In the genomic region with DNA sequence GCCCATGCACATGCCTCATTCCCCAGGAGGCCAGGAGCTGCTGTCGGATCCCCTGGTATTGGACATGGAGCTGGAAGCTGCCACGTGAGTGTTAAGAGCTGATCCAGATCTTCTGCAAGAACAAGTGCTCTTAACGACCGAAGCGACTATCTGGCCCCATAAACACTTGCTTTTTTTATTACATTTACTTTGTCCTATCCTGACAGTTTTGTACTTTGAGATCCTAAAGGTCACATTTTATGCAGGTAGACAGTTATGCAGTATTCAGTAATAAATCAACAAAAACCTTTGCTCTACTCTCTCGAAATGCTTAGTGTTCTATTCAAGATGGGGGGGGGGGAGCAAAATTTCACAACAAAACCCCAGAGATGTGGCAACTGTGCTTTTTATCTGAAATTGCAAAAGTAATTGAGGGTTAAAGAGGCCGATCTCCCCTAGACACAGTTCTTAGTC, we compare ENCODE assay signal across 30 mouse cellular contexts. TPM values are rescaled to one million over a fixed set of nuclear protein-coding genes. Genes with fewer than 3 reads are reported as not detected.
DNase-seq lines count a peak whose midpoint lies in the region; ATAC-seq and TF ChIP-seq lines count a peak whose summit lies in the region.
"Had no signal": no experiment of that assay in that cellular context is flagged by ENCODE, and none has a peak within 500 bp of the region (broad histone marks: within the 10 kb centered on the region; RNA-seq: fewer than 3 reads in every experiment).

No protein-coding gene starts in this region.

- no peaks in the 10 kb centered on the region; the same call in 1 of the 2 replicates for H3K36me3 ChIP-seq in kidney, adult 2 months (ENCODE audit: control insufficient read depth, insufficient read depth, low read length)
- H3K36me3 ChIP-seq in kidney, embryonic 14.5 days (ENCODE audit: control insufficient read depth, insufficient read depth, low read length) = no peaks in the 10 kb centered on the region
- H3K36me3 ChIP-seq in lung, postnatal 0 days (ENCODE audit: insufficient read depth, low read length) = no peaks in the 10 kb centered on the region
- H3K36me3 ChIP-seq in intestine, embryonic 15.5 days = no peaks in the 10 kb centered on the region
- H3K36me3 ChIP-seq: hindbrain, embryonic 12.5 days; limb, embryonic 13.5 days; liver, embryonic 13.5 days; midbrain, embryonic 10.5 days; stomach, embryonic 15.5 days had no signal

- WGBS in kidney, adult 2 months = 52% methylated on average over 7 of the region's 7 CpGs
- 69% methylated on average over 7 of the region's 7 CpGs for WGBS in kidney, embryonic 14.5 days
- 52% methylated on average over 7 of the region's 7 CpGs for WGBS in lung, postnatal 0 days
- WGBS in intestine, embryonic 15.5 days = 37% methylated on average over 7 of the region's 7 CpGs

- H3K27ac ChIP-seq in kidney, adult 2 months (ENCODE audit: insufficient read depth, low read depth, low read length) = peak overlapping the region; percentile 100
- H3K27ac ChIP-seq in kidney, embryonic 14.5 days (ENCODE audit: low read depth, low read length) = no peak overlapping the region
- H3K27ac ChIP-seq in lung, postnatal 0 days (ENCODE audit: low read length) = no peak overlapping the region
- no peak overlapping the region for H3K27ac ChIP-seq in intestine, embryonic 15.5 days
- H3K27ac ChIP-seq: forebrain, embryonic 13.5 days; gastrocnemius, adult 2 months; hindbrain, embryonic 12.5 days; hindbrain, postnatal 0 days; layer of hippocampus, adult 2 months; limb, embryonic 13.5 days; liver, embryonic 13.5 days; midbrain, embryonic 10.5 days; stomach, embryonic 15.5 days had no signal

- TF ChIP-seq POLR2A in kidney, adult 2 months (IDR thresholded peaks at IDR 0.05; ENCODE audit: low read depth, low read length) = no peak

- peak; percentile 73 for DNase-seq in kidney, adult 2 months
- peak; percentile 52 for DNase-seq in lung, postnatal 0 days (ENCODE audit: low spot score)
- DNase-seq in lung, postnatal 14 days = no peak
- no peak for DNase-seq in MN1 (ENCODE audit: low spot score)
- DNase-seq in gastrocnemius, adult 18-20 months (ENCODE audit: low spot score) = no peak
- DNase-seq: cerebellum, adult 9-10 months; cerebellum, postnatal 36 days; gastrocnemius, adult 2 months; heart, postnatal 36 days; liver, embryonic 13.5 days; lung, adult 18-20 months; lung, postnatal 10 days; right cerebral cortex, postnatal 25 days had no signal

- no peak for ATAC-seq in kidney, embryonic 14.5 days (ENCODE audit: low FRiP score, low TSS enrichment)
- no peak for ATAC-seq in lung, postnatal 0 days
- peak; percentile 10; the same call in 1 of the 2 replicates for ATAC-seq in intestine, embryonic 15.5 days
- ATAC-seq in megakaryocyte progenitor cell, adult 5-6 weeks (replicated peaks; ENCODE audit: poor library complexity) = 0 out of 2 replicates have a peak, but pooled peaks have one; percentile 12
- ATAC-seq: forebrain, embryonic 13.5 days; hindbrain, postnatal 0 days; midbrain, embryonic 16.5 days had no signal

- H3K9me3 ChIP-seq in kidney, embryonic 14.5 days (ENCODE audit: control insufficient read depth, low read length) = no peaks in the 10 kb centered on the region
- no peaks in the 10 kb centered on the region for H3K9me3 ChIP-seq in lung, postnatal 0 days (ENCODE audit: low read length)
- H3K9me3 ChIP-seq in intestine, embryonic 15.5 days = no peaks in the 10 kb centered on the region
- H3K9me3 ChIP-seq: forebrain, embryonic 13.5 days; hindbrain, embryonic 12.5 days; limb, embryonic 13.5 days; liver, embryonic 13.5 days; midbrain, embryonic 10.5 days; stomach, embryonic 15.5 days had no signal

- no peak overlapping the region for H3K4me3 ChIP-seq in kidney, adult 2 months (ENCODE audit: insufficient read depth, low read depth, low read length)
- H3K4me3 ChIP-seq in kidney, embryonic 14.5 days (ENCODE audit: low read length) = no peak overlapping the region
- no peak overlapping the region for H3K4me3 ChIP-seq in lung, postnatal 0 days (ENCODE audit: low read depth, low read length)
- H3K4me3 ChIP-seq in intestine, embryonic 15.5 days (replicated peaks) = no peak overlapping the region
- H3K4me3 ChIP-seq: forebrain, embryonic 13.5 days; gastrocnemius, adult 2 months; hindbrain, embryonic 12.5 days; layer of hippocampus, adult 2 months; limb, embryonic 13.5 days; liver, embryonic 13.5 days; midbrain, embryonic 10.5 days; stomach, embryonic 15.5 days had no signal

- TF ChIP-seq EP300 in lung, postnatal 0 days (IDR thresholded peaks at IDR 0.05) = peak; percentile 61

- no peak overlapping the region for H3K9ac ChIP-seq in kidney, embryonic 14.5 days (ENCODE audit: low read depth, low read length)
- no peak overlapping the region for H3K9ac ChIP-seq in lung, postnatal 0 days (replicated peaks; ENCODE audit: low read depth)
- no peak overlapping the region for H3K9ac ChIP-seq in intestine, embryonic 15.5 days
- H3K9ac ChIP-seq: forebrain, embryonic 13.5 days; hindbrain, embryonic 12.5 days; limb, embryonic 13.5 days; liver, embryonic 13.5 days; stomach, embryonic 15.5 days had no signal

- peaks cover 36% of the 10 kb centered on the region for H3K4me1 ChIP-seq in kidney, adult 2 months (ENCODE audit: control insufficient read depth, insufficient read depth, low read length)
- no peaks in the 10 kb centered on the region for H3K4me1 ChIP-seq in kidney, embryonic 14.5 days (ENCODE audit: control insufficient read depth, insufficient read depth, low read length)
- peaks cover 5% of the 10 kb centered on the region; the same call in 1 of the 2 replicates for H3K4me1 ChIP-seq in lung, postnatal 0 days (ENCODE audit: insufficient read depth, low read depth, low read length)
- H3K4me1 ChIP-seq in intestine, embryonic 15.5 days (replicated peaks) = 0 out of 2 replicates have a peak, but pooled peaks cover 8% of the 10 kb centered on the region

- no peak for TF ChIP-seq CTCF in kidney, adult 2 months (conservative IDR thresholded peaks at IDR 0.05; ENCODE audit: insufficient read depth, insufficient read length, low read depth, low read length)
- no peak for TF ChIP-seq CTCF in lung, postnatal 0 days (IDR thresholded peaks at IDR 0.05)

- H3K27me3 ChIP-seq in kidney, adult 2 months (replicated peaks; ENCODE audit: control insufficient read depth, insufficient read depth, low read length) = no peaks in the 10 kb centered on the region
- H3K27me3 ChIP-seq in kidney, embryonic 14.5 days (ENCODE audit: control insufficient read depth, insufficient read depth, low read length) = no peaks in the 10 kb centered on the region
- no peaks in the 10 kb centered on the region for H3K27me3 ChIP-seq in lung, postnatal 0 days (replicated peaks; ENCODE audit: insufficient read depth, low read length)
- H3K27me3 ChIP-seq in intestine, embryonic 15.5 days (replicated peaks) = no peaks in the 10 kb centered on the region
- H3K27me3 ChIP-seq: forebrain, embryonic 13.5 days; hindbrain, embryonic 12.5 days; limb, embryonic 13.5 days; liver, embryonic 13.5 days; stomach, embryonic 15.5 days had no signal

- no peak overlapping the region for H3K4me2 ChIP-seq in kidney, embryonic 14.5 days (replicated peaks; ENCODE audit: low read depth, low read length)
- H3K4me2 ChIP-seq in lung, postnatal 0 days (replicated peaks; ENCODE audit: low read depth, low read length) = no peak overlapping the region
- H3K4me2 ChIP-seq in intestine, embryonic 15.5 days (replicated peaks) = no peak overlapping the region
- H3K4me2 ChIP-seq: forebrain, embryonic 13.5 days; heart, embryonic 11.5 days; hindbrain, embryonic 12.5 days; limb, embryonic 13.5 days; liver, embryonic 13.5 days; stomach, embryonic 15.5 days had no signal

RNA-seq across cellular contexts. Expression of a gene that starts 3.8 kb away (rescaled TPM):
- 524 and 550 TPM in 2 replicates for polyA plus RNA-seq in kidney, adult 2 months (2012; rRNA removed)
- 27.8 and 35.8 TPM in 2 replicates for polyA plus RNA-seq in kidney, embryonic 14.5 days (2014; fragmentation: Nextera tagmentation; extraction: Ambion mirVana)
- 120 and 125 TPM in 2 replicates for polyA plus RNA-seq in lung, postnatal 0 days (2015; fragmentation: Nextera tagmentation; extraction: Ambion mirVana)
- polyA plus RNA-seq in intestine, embryonic 15.5 days (2015; fragmentation: Nextera tagmentation; extraction: Ambion mirVana) = 219 and 229 TPM in 2 replicates
- total RNA-seq in megakaryocyte progenitor cell, adult 5-6 weeks (2015) = 26.2 and 32.4 TPM in 2 replicates
- total RNA-seq in megakaryocyte progenitor cell, adult 5-6 weeks (2017) = 22.4 and 22.9 TPM in 2 replicates
- total RNA-seq in gastrocnemius, adult 18-20 months (2021) = 100 to 1,000 TPM in 1 of 2 experiments, 10 to 100 TPM in 1; 92.6 to 116 TPM

RNA-seq across cellular contexts. Expression of a gene that starts 48.3 kb away (rescaled TPM):
- not detected in 2 replicates for polyA plus RNA-seq in kidney, adult 2 months (2012; rRNA removed)
- polyA plus RNA-seq in kidney, embryonic 14.5 days (2014; fragmentation: Nextera tagmentation; extraction: Ambion mirVana) = not detected in 2 replicates
- polyA plus RNA-seq in lung, postnatal 0 days (2015; fragmentation: Nextera tagmentation; extraction: Ambion mirVana) = not detected in 2 replicates
- 0.39 and 0.62 TPM in 2 replicates for polyA plus RNA-seq in intestine, embryonic 15.5 days (2015; fragmentation: Nextera tagmentation; extraction: Ambion mirVana)
- total RNA-seq in megakaryocyte progenitor cell, adult 5-6 weeks (2015) = not detected in 2 replicates
- total RNA-seq in megakaryocyte progenitor cell, adult 5-6 weeks (2017) = not detected in 2 replicates
- total RNA-seq in gastrocnemius, adult 18-20 months (2021) = under 1 TPM in 1 of 2 experiments, not detected in 1; 0.24 TPM
- total RNA-seq: CH12.LX; gastrocnemius, adult 2 months; hindbrain, postnatal 0 days; neutrophil, adult 5-6 weeks had no signal
- polyA plus RNA-seq: C2C12; embryonic facial prominence, embryonic 11.5 days; forebrain, embryonic 13.5 days; hindbrain, embryonic 12.5 days; limb, embryonic 13.5 days; neural tube, embryonic 11.5 days had no signal

Comparison
In these comparisons a context has a peak if more than half of its experiments do, and no peak if none do; other contexts are left out.
1. DNase-seq: peak in kidney, adult 2 months (single experiment) and lung, postnatal 0 days (single experiment); none in lung, postnatal 14 days (single experiment), MN1 (single experiment) and gastrocnemius, adult 18-20 months (single experiment).
2. ATAC-seq: peak in intestine, embryonic 15.5 days (single experiment) and megakaryocyte progenitor cell, adult 5-6 weeks (single experiment); none in kidney, embryonic 14.5 days (single experiment) and lung, postnatal 0 days (single experiment).